Mouse (Mus musculus) brain, adult 10 weeks (tissue): ENCODE data around the gene Llgl2. TPM values are rescaled to one million over a fixed set of nuclear protein-coding genes. Genes with fewer than 3 reads are reported as not detected.

Experiments used
- polyA plus RNA-seq: library from polyadenylated mRNA; stranded (reverse); fragments of 350-450 nt; fragmentation: Illumina TruSeq; extraction: RNeasy Lipid Tissue Mini Kit (QIAGEN cat#74804); gene quantifications from one replicate; pipeline ENCODE4 v1.2.3, GENCODE M21; 2015; ENCODE audit warnings: low read depth, low replicate concordance

Llgl2 gene
- 5.6 TPM for polyA plus RNA-seq

DNA sequence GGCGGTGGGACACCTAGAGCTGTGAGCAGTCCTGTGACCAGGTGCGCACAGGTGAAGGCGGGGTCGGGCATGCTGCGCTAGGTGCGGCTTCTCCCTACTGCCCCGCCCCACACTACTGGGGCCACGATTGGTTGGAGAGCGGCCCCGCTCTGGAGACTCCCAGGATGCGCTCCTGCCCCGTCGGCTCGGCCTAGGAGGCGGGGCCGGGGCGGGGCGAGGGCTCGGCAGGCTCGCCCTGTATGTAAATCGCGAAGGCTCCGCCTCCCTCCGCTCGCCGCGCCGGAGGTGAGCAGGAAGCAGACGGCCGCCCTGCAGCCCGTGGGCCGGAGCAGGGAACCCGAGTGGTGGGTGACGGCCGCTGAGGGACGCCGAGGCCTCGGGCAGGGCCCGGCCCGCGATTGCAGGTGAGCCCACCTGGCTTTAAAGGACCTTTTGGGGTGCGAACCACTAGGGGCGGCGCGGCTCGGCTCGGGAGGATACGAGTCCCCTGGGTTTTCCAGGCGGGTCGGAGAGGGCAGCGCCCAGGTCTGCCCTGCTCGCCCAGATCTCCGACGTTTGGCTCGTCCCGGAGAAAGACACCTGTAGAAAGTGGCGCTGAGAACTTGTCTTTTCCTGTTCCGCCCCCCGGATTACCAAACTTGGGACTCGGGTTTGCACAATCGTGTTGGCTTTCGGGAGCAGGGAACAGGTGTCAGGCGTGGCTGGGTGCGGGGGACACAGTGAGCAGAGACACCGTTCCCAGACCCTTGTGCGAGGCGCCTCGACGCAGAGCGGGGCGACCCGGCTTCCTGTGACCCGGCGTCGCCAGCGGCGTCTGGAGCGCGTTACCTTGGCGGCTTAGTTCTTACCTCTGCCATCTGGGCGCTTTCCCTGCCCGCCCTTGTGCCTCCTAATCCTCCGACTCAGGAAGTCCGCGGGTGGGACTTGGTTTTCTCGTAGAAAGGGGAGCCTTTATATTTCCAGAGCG, at the start of gene Llgl2:
Llgl2 (plus strand) TSS at position 276 of the 967 bp plus-strand sequence.

DNA sequence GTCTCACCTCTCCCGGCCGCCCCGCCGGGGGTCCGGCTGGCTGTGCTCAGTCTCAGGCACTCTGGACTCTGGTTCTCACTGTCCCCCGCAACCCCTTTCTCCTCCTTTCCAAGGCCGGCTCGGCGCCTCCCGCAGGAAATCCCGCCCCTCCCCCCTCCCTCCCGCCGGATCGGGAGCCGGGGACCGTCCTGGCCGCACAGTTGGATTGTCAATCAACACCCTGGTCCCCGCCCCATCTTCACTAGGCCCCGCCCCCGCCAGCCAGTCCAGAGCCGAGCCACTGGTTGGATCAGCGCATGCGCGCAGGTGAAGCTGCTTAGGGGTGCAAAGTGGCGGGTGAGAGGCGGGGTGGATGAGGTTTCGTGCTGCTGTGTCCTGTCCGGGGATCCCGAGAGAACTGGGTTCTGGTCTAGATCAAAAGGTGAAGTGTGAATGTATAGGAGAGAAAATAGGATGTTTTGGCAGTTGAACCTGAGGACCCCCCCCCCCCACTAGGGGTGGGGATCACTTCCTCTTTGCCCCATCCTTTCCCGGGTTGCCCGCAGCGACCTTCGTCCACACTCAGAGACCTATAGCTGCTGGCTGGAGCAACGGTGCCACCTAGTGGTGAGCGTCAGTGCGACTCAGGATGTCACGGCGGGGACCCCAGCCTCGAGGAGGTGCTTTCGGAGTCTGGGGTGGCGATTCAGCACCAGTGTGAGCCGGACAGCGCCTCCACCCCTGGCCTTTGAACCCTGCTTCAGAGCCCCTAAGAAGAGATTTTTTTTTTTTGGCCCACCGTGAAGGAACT, 10.1 kb upstream of the Llgl2 start, which contains the start of gene Caskin2:
Caskin2 (minus strand) TSS at position 133 of the 790 bp plus-strand sequence.

DNA sequence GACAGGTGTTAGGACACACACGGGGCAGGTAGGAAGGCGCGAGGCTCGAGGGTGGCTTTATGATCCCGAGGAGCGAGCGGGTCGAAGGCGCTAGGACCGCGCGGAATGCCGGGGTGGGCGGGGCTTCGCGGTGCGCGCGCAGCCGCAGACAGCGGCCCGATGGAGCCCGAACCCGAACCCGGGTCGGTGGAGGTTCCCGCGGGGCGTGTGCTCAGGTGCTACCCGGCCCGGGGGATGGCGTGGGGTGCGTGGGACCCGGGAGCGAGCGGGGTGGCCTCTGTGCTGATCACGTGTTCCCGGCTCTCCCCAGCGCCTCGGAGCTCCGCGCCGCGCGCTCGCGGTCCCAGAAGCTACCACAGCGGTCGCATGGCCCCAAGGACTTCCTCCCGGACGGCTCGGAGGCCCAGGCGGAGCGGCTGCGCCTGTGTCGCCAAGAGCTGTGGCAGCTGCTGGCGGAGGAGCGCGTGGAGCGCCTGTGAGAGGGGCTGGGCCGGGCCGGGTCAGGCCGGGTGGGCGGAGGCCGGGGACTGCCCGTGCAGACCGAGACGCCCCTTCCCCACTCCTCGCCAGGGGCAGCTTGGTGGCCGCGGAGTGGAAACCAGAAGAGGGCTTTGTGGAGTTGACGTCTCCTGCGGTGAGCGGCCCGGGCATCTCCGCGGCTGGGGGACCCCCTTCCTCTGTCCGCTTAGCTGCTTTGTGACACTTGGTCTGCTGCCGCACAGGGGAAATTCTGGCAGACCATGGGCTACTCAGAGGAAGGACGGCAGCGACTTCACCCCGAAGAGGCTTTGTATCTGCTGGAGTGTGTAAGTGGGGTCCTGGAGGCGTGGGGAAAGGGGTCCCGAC, 9.0 kb upstream of the Llgl2 start, which contains the start of gene Tsen54:
Tsen54 (plus strand) TSS at position 120 of the 846 bp plus-strand sequence.

DNA sequence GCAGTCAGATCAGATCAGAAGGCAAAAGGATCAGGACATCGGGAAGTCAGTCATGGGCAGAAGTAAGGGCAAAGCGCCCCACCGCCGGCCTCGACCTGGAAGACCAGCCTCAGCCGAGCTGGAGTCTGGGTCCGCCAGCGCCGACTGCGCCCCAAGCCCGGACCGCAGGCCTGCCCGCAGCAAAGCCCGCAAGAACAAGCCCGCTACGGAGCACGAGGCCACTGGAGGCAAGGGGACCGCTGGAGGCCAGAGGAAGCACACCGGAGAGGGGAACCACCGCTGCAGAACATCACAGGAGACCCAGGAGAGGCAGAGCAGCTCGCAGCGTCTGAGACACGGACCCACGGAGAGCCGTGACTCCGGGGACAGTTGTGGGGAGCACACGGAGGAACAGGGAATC, 34.5 kb downstream of the Llgl2 start, which contains the start of gene Myo15b:
Myo15b (plus strand) TSS at position 53 of the 400 bp plus-strand sequence.

DNA sequence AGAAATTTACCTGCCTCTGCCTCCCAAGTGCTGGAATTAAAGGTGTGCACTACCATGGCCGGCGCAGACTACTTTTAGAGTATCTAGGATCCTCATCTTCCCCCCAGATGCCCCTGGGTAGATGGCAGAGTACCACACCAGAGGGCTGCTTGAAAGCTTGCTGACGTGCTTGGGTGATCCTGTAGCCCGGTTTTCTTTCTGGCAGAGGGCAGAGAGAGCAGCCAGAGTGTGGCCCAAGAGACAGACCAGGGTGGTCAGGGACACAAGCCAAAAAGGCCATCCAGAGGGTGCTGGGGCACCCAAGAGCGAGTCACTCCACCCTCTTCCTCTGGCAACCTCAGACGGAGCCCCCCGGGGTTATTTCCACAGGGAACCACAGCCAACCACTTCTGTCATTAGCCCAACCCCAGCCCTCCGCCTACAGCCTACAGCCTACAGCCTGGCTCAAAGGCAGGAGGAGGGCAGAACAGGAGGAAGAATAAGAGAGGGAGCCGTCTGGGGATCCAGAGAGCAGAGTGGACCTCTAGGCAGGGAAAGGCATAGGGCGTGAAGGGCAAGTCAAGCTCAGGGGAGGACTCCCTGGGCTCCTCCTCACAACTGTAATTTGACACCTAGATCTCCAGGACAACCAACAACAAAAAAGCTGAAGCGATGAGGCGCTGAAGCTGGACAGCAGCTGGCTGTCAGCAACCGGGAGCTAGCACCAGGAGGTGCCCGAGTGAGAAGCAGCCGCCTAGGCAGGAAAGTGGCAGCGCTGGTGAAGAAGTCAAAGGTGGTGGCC, 75.8 kb downstream of the Llgl2 start, which contains the start of gene Smim5:
Smim5 (plus strand) TSS at position 481 of the 781 bp plus-strand sequence.

Other genes starting within 250 kb of the Llgl2 start
- 69.8 TPM for gene Mrps7, start 220.1 kb upstream of the Llgl2 start, polyA plus RNA-seq
- 44.8 TPM for gene Gga3, start 220.0 kb upstream of the Llgl2 start, polyA plus RNA-seq
- gene Mif4gd, start 211.1 kb upstream of the Llgl2 start, polyA plus RNA-seq, result 27.5 TPM
- 64.2 TPM for gene Slc25a19, start 195.8 kb upstream of the Llgl2 start, polyA plus RNA-seq
- 134 TPM for gene Grb2, start 115.5 kb upstream of the Llgl2 start, polyA plus RNA-seq
- gene Tmem94, start 58.6 kb upstream of the Llgl2 start, polyA plus RNA-seq, result 27.0 TPM
- 13.2 TPM for gene Caskin2, start 10.4 kb upstream of the Llgl2 start, polyA plus RNA-seq
- gene Tsen54, start 9.3 kb upstream of the Llgl2 start, polyA plus RNA-seq, result 10.9 TPM
- gene Myo15b, start 34.4 kb downstream of the Llgl2 start, polyA plus RNA-seq, result 0.82 TPM
- gene Smim5, start 75.9 kb downstream of the Llgl2 start, polyA plus RNA-seq, result 0.70 TPM
- gene Smim6, start 88.0 kb downstream of the Llgl2 start, polyA plus RNA-seq, result not detected
- 55.3 TPM for gene Sap30bp, start 109.2 kb downstream of the Llgl2 start, polyA plus RNA-seq
- gene Recql5, start 109.4 kb downstream of the Llgl2 start, polyA plus RNA-seq, result 19.8 TPM
- gene Itgb4, start 150.7 kb downstream of the Llgl2 start, polyA plus RNA-seq, result 8.7 TPM
- 17.0 TPM for gene Galk1, start 188.7 kb downstream of the Llgl2 start, polyA plus RNA-seq
- gene H3f3b, start 203.9 kb downstream of the Llgl2 start, polyA plus RNA-seq, result 240 TPM
- gene Unk, start 206.3 kb downstream of the Llgl2 start, polyA plus RNA-seq, result 13.7 TPM